Mouse (Mus musculus) neural tube, embryonic 10.5 days (tissue): ENCODE results near the gene Ssr2.
A peak's percentile ranks its signal among the peaks of the same experiment; 100 is the strongest.

Source experiments
- DNase-seq: peaks from one replicate; pipeline ENCODE4 v3.0.0-alpha.2; 2017; ENCODE audit warnings: low spot score; ENCODE audit errors: extremely low spot score

Gene Ssr2

DNA sequence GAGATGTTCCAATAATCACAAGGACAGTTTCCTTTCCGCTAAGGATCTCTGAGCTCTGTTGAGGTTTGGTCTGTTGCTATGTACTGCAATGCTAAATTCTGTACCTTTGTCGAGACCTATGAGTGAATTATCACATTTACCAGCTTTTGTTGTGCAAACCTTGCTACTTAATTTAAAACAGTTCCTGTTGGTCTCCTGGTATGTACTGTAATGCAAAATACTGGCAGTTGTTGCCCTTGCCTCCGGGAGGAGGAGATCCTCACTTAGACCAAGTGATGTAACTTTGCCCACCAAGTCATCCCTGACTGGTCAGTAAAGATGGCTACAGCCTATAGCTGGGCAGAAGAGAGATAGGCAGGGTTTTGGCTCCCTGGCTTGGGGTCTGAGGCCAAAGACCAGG, at the start of gene Ssr2:
Gene Ssr2, plus strand, starts transcription at position 337 of the 400 bp plus-strand sequence.
- DNase-seq = no peak

DNA sequence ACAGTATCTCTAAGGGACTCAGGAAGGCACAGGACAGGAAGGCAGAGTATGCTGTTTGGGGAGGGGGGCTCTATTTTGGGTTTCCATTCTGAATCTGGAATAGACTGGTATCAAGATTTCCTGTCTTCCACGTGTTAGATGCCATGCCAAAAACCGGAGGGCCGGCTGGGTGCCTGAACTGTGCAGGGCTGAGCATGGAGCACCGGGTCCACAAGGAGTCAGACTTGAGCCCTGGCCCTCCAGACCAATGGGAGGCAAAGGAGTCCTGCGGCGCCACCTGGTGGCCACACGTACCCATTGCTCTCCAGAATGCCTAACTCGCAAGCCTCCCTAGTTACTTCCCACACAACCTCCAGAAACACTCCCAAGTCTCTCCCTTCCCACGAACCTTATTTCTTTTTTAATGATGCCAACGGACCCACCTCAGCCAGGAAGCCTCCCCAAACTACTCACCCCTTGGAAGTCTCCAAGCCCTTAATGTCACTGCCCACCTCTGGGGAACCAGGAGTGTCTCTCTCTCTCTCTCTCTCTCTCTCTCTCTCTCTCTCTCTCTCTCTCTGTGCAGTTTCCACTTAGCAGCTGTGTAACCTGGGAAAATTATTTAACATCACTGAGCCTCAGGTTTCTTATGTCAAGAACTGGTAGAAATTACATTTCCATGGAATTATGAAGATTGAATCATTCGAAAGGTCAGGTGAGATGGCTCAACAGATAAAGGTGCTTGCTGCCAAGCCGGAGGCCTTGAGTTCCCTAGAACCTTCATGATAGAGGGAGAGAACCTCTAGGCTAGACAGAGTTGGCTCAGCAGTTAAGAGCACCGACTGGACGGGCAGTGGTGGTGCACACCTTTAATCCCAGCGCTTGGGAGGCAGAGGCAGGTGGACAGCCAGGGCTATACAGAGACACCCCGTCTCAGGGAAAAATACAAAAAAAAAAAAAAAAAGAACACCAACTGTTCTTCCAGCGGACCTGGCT, 49.2 kb upstream of the Ssr2 start:
- DNase-seq = peak; percentile 94

DNA sequence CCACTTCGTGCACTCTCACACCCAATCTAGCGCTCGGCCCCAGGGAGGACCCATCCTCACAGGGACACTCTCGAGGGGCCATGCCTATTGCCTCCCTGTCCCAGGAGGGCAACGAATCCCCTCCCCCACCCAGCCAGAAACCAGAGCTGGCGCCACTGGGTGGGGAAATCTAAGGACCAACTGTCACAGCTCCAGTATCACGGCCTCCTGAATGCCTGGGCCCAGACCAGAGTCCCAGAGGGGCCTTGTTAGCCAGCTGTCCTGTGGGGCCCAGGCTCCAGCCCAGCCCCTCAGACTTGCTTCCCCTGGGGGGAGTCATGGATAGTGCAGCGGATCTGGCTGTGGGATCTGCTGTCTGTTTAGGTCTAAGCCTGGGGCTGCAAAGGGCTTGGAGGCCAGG, 48.1 kb upstream of the Ssr2 start:
- DNase-seq = no peak

DNA sequence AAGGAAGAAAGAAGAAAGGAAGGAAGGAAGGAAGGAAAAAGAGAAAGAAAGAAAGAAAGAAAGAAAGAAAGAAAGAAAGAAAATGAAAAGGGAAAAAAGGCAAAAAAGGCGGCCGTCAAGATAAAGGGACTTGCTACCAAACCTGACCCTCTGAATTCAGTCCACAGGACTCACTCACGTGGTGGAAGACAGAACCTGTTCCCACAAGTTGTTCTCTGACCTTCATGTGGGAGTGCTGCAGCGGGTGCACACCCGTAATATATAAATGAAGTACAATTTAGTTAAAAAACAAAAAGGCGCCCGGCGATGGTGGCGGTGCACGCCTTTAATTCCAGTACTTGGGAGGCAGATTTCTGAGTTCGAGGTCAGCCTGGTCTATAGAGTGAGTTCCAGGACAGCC, 47.0 kb upstream of the Ssr2 start:
- DNase-seq = no peak

DNA sequence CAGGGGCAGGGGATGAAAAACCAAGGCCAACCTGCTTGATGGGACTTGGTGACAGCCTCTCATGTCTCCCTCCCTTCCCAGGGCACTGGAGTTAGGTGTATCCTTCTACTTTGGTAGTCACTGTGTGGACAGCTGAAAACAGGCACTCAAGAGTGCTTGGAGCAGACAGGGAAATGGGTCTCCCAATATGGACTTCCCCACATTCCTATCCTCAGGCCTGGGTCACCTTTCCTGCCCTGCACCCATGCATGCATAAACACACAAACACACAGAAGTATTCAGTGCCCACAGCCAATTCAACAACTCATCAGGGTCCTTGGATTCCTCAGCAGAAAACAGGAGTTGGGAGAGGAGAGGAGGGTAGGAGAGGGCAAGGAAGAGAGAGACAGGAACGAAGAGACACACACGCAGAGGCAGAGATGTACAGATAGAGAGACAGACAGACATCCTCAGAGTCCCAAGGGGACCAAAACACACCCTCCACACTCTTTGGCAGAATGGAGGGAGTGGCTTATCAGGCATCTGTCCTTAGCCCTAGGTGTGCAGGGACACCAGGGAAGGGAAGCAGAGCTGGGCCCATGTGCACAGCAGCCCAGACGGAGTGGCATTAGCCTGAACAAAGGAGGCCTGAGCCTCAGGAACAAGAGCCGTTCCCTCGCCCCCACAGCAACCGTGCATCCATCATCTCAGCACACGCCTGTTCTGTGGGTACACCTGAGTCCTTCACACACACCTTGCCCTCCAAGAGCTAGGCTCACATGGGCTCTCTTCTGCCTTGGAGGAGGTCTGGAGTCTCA, 46.3 kb upstream of the Ssr2 start:
- no peak for DNase-seq

DNA sequence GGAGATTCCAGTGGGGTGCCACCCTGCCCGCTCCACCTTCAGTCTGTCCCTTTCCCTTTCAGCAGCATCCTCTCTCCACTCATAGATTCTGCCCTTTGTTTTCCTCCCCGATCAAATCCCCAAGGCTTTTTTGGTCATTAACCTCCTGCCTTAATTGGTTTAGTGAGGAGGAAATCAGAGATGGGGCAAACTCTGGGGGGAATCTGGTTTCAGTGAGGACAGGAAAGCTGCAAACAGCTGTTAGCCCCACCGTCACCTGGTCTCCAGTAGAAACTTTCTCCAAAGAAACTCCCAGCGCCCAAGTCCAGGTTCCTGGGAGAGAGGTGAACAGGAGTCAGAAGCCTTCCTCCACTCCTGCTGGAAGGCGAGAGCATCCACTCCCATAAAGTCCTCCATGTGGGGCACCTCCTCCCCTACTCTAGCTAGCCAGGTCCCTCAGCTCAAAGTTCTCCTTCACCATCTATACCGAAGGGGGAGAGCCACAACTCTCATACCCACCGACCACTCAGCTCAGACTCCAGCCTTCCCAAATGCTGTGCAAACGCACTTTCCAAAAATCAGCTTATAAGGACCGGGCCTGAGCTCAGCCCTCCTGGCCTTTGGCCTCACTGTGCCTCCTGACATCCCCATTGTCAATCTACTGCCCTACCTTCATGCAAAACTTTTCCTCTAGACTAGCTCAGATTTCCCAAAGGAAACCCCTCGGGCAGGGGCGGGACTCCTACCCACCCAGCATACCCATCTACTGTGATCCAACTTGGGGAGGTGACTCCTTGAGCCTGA, 45.4 kb upstream of the Ssr2 start:
- peak; percentile 52 for DNase-seq

DNA sequence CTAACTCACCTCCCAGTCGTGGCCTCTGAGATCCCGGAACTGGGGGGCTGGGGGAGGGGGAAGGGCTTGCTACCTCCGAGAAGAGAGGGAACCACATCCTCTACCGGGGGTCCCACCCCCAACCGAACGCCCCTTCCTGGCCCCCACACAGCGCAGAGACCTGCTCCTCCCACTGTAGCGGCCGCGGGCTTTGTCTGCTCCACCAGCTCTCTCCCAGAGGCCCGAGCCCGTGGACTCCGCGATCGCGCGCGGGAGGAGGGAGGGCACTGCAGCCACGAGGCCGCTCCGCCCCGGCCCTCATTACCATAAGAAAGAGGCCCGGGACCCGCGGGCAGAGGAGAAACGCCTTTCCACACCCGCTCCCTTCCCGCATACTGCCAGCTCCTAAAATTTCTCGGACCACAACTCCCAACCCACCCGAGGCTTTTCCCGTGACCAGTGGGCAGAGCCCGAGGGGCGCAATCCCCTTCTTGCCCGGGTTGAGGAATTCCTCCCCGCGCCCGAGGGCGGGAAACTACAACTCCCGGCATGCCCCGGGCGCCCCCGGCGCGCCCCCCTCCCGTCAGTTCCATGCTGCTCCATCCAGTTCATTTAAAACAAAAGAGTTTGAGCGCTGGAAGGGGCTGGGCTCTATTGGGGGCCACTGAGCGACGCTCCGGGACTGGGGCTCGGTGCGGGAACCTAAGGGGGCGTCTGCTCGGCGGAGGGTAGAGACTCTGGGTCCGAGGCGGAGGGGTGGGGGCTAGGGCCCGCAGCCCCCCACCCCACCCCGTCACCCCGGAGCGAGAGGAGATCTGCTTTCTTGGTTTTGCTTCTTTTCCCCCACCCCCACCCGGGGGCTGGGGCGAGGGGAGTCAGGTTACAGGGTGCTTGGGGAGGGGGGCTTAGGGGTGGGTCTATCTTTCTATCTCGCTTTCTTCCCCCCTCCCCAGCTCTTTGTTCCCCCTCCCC, 44.1 kb upstream of the Ssr2 start:
- peak; percentile 94 for DNase-seq

DNA sequence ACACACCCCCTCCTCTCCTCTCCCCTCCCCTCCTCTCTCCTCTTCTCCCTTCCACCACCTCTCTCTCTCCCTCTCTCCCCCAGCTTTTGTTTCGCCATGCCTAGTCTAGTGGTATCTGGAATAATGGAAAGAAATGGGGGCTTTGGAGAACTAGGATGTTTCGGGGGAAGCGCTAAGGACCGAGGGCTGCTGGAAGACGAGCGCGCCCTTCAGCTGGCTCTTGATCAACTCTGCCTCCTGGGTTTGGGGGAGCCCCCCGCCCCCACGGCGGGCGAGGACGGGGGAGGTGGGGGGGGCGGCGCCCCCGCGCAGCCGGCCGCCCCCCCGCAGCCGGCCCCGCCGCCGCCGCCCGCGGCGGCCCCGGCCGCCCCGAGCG, 43.4 kb upstream of the Ssr2 start, which contains the start of gene Mex3a:
Gene Mex3a, plus strand, starts transcription at position 97 of the 376 bp plus-strand sequence.
- no peak for DNase-seq

DNA sequence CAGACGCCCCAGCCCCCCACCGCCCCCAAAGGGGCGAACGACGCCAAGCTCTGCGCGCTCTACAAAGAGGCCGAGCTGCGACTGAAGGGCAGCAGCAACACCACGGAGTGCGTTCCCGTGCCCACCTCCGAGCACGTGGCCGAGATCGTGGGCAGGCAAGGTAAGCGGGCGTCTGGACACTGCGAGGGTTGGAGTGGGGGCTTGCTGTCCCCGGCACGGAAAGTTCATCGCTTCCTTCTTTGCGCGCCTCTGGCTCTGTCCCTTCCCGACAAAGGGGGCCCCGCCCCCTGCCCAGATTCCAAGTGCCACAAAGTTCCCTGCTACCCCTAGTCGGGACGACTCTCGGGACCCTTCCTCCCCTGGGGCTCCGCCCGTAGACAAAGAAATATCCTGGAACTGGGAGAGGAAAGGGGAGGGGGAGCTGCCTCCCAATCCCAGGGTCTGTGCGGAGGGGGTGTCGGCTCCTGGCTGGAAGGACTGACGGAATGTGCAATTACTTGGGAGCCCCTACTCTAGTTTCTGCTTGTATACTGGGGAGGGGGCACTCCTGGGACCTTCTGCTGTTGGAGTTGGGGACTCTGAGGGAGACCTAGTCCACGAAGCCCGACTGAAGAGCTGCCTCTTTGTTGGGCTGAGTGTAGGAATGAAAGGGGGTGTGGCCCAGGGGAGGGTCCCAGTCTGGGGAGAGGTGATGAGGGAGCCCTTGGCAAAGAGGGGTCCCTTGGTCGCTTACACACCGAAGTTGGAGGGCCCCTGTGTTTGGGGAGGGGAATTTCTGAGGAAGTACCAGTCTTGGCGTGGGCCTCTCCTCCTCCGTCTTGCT, 42.8 kb upstream of the Ssr2 start:
- DNase-seq = peak; percentile 75

DNA sequence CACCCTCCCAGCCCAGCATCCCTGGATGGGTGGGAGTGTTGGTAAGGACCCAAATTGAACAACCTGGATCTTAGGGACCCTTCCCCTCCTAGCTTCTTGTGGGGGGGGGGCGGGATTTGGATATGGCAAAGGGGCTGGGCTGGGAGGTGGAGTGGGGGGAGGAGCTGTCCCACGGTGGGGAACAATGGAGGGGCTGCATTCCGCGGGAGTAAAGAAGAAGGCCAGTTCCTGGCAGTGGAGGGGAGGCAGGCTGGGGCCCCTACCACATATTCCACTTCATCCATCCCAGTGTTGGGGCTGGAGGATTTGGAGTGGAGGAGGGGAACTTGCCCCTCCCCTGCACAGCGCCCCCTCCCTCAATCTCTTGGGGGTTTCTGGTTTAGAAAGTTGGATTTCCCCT, 42.0 kb upstream of the Ssr2 start:
- DNase-seq = peak; percentile 36

DNA sequence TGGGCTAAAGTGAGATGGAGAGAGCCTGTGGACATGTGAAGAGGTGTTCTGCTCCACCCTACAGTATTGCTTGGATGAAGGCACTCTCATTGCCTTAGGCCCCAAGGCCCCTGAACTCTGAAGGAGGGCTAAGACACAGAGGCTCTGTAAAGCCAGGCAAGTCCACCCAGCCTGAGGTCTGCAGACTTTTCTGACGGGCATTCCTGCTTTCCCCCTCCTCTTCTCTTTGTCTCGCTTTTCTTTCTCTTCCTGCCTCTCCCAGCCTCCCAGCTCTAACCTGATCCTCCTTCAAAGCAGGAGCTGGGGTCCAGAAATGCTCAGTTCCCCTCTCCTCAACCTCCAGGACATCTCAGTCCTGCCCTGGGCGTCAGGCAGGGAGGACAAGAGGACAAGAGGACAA, 40.7 kb upstream of the Ssr2 start:
- no peak for DNase-seq

DNA sequence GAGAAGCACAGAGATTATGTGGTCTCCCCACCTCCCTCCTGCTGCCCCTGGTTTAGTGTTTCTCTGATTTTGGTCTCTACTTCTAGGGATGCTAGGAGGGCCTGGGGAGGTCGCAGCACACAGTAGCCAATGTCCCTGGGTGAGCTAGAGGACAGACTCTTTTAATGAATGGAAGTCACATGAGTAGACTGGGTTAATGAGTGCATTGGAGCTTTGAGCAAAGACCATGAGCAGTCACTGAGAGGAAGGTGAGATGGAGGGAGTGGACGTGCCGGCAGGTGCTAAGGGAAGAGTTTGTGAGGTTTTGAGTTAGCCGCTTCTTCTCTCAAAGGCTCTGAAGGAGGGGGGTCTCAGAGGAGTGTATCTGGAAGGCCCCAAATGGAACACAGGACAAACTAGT, 40.1 kb upstream of the Ssr2 start:
- DNase-seq = no peak

DNA sequence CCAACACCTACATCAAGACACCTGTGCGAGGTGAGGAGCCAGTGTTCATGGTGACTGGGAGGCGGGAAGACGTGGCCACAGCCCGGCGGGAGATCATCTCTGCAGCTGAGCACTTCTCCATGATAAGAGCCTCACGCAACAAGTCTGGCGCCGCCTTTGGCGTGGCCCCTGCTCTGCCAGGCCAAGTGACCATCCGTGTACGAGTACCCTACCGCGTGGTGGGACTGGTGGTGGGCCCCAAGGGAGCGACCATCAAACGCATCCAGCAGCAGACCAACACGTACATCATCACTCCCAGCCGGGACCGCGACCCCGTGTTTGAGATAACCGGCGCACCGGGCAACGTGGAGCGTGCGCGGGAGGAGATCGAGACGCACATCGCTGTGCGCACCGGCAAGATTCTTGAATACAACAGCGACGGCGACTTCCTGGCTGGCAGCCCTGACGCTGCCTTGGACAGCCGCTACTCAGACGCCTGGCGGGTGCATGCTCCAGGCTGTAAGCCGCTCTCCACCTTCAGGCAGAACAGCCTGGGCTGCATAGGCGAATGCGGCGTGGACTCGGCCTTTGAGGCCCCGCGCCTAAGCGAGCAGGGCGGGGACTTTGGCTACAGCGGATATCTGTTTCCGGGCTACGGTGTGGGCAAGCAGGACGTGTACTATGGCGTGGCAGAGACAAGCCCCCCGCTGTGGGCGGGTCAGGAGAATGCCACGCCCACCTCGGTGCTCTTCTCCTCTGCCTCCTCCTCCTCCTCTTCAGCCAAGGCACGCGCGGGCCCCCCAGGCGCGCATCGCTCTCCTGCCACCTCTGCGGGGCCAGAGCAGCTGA, 39.4 kb upstream of the Ssr2 start:
- peak; percentile 68 for DNase-seq

DNA sequence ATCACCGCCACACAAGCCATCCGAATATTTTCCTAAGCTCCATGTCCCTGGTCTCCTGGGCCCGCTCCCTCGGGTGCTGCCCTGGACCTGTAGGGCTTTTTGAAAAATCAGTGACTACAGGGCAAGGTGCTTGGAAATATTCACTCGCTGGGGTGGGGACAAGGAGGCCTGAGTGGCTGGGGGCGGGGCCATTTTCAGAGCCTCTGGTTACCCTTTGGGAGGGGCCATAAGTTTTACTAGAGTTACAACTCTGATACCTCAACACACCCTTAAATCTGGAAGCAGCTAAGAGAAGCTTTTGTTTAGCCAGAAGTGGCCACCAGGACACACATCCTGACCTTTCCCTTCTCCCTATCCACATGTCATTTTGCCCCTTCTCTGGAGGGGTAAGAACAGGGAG, 38.5 kb upstream of the Ssr2 start:
- DNase-seq = no peak

DNA sequence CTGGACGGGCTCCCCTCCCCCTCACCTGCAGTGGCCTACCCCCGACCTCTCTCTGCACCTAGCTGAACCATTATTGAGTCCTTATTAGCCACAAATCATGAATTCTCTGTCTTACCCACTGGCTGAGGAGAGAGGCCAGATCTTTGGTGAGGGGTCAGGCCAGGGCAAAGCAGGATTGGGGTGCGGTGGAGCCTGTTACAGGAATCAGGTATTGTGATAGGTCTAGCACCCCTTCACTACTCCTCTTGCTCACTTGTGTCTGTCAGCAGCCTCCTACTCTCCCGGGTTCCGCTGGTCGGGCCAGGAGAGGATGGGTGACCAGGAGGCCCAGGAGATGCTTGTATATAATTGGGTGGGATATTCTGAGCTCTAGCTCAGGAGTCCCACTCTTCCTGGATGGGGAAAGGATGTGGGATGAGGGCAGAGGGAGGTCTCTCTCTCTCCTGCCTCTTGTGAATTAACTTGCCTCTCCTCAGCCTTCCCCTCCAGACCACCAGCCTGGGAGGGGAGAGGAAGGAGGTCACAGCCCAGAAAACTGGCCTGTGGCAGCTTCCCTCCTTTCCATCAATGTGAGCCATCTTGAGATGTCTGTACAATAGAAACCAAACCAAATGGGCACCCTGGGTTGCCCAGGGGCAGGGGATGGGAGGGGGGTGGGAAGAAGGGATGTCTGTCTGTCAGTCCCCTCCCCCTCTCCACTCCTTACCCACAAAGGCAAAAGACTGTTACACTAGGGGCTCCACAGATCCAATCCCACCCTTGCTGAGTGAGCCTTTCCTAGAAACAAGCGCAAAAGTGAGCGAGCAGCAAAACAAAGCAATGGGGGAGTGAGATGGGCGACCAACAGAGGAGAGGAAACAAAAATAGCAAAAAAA, 37.2 kb upstream of the Ssr2 start:
- DNase-seq = no peak

DNA sequence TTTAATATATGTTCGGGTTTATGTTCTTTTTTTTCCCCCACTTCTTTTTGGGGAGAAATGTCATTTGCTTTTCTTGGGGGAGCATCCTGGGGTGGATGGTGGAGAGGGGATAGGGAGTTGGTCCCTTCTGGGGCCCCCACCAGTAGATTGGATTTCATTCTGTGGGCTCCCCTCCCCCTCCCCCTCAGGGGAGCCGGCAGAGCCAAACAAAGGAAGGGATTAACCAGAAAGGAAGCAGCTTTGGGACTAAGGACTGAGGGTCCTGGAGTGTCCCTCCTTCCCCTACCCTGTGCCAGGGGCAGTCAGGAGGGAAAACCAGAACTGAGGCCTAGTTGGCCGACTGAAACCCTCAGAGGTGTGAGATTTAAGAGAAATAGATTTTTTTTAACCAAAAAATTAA, 36.3 kb upstream of the Ssr2 start:
- no peak for DNase-seq

DNA sequence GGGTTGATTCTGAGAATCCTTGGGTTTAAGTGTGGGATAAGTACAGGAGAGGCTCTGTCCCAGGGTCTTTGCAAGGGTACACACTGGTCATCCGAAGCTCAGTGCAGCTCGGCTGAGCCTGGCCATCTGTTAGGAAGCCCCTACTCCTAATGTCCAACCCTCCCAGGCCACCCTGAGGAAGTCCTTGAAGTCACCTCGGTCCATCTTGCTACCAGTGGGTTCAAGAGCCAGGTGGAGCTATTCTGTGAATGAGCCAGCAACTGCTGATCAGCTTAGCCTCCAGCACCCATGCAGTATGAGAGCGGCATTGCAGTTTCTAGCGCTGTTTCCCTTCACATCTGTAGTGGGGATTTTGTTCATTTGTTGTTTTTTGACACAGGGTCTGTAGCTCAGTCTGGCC, 35.6 kb upstream of the Ssr2 start:
- DNase-seq = no peak
